In genomic region chr2:101813581-101814271, GRCm38 (mm10) we compare ENCODE assay signal across 17 mouse cellular contexts.
A peak's percentile ranks its signal among the peaks of the same experiment; 100 is the strongest.
DNase-seq lines count a peak whose midpoint lies in the region; ATAC-seq and TF ChIP-seq lines count a peak whose summit lies in the region.
"Had no signal": no experiment of that assay in that cellular context is flagged by ENCODE, and none has a peak within 500 bp of the region (broad histone marks: within the 10 kb centered on the region; RNA-seq: fewer than 3 reads in every experiment).

No protein-coding gene starts in this region.

- intact Hi-C loops in gastrocnemius, adult 2 months (cut with DNase I) = no loop called here

- no peaks in the 10 kb centered on the region for H3K79me2 ChIP-seq in liver, adult 2 months (ENCODE audit: control insufficient read depth, insufficient read depth, low read length)

- peak overlapping the region; percentile 44 for H3K27ac ChIP-seq in gastrocnemius, adult 2 months
- peak overlapping the region; percentile 49 for H3K27ac ChIP-seq in liver, adult 2 months (replicated peaks; ENCODE audit: insufficient read depth, low read depth, low read length)
- no peak overlapping the region for H3K27ac ChIP-seq in liver, embryonic 12.5 days
- H3K27ac ChIP-seq in kidney, adult 2 months (ENCODE audit: insufficient read depth, low read depth, low read length) = peak overlapping the region; percentile 12
- H3K27ac ChIP-seq in small intestine, adult 2 months (ENCODE audit: insufficient read depth, low read depth, low read length) = peak overlapping the region; percentile 91
- H3K27ac ChIP-seq: embryonic facial prominence, embryonic 15.5 days; forebrain, embryonic 10.5 days; heart, embryonic 13.5 days; midbrain, embryonic 13.5 days had no signal

- no peaks in the 10 kb centered on the region for H3K36me3 ChIP-seq in liver, adult 2 months (ENCODE audit: control insufficient read depth, insufficient read depth, low read length)
- no peaks in the 10 kb centered on the region for H3K36me3 ChIP-seq in liver, embryonic 12.5 days
- no peaks in the 10 kb centered on the region for H3K36me3 ChIP-seq in kidney, adult 2 months (ENCODE audit: control insufficient read depth, insufficient read depth, low read length)
- H3K36me3 ChIP-seq in small intestine, adult 2 months (ENCODE audit: control insufficient read depth, insufficient read depth, low read length) = no peaks in the 10 kb centered on the region
- H3K36me3 ChIP-seq: embryonic facial prominence, embryonic 15.5 days; forebrain, embryonic 10.5 days; heart, embryonic 13.5 days; midbrain, embryonic 13.5 days had no signal

- no peaks in the 10 kb centered on the region for H3K27me3 ChIP-seq in liver, adult 2 months (ENCODE audit: control insufficient read depth, insufficient read depth, low read length)
- no peaks in the 10 kb centered on the region; the same call in 1 of the 2 replicates for H3K27me3 ChIP-seq in liver, embryonic 12.5 days (replicated peaks)
- no peaks in the 10 kb centered on the region for H3K27me3 ChIP-seq in kidney, adult 2 months (replicated peaks; ENCODE audit: control insufficient read depth, insufficient read depth, low read length)
- no peaks in the 10 kb centered on the region for H3K27me3 ChIP-seq in small intestine, adult 2 months (ENCODE audit: control insufficient read depth, insufficient read depth, low read length)
- H3K27me3 ChIP-seq: embryonic facial prominence, embryonic 15.5 days; heart, embryonic 13.5 days; midbrain, embryonic 13.5 days had no signal

- 63% methylated on average over 6 of the region's 6 CpGs for WGBS in liver, adult 2 months
- 51% methylated on average over 6 of the region's 6 CpGs for WGBS in liver, embryonic 12.5 days (ENCODE audit: insufficient replicate concordance)
- 54% methylated on average over 6 of the region's 6 CpGs for WGBS in kidney, adult 2 months
- 22% methylated on average over 6 of the region's 6 CpGs for WGBS in small intestine, adult 2 months

- no peaks in the 10 kb centered on the region for H3K9me3 ChIP-seq in liver, embryonic 12.5 days (replicated peaks)
- H3K9me3 ChIP-seq: embryonic facial prominence, embryonic 15.5 days; forebrain, embryonic 10.5 days; heart, embryonic 13.5 days; midbrain, embryonic 13.5 days had no signal

- no peak for TF ChIP-seq CTCF in gastrocnemius, adult 2 months (IDR thresholded peaks at IDR 0.05)
- no peak for TF ChIP-seq CTCF in liver, adult 2 months (IDR thresholded peaks at IDR 0.05; ENCODE audit: low read depth, low read length)
- TF ChIP-seq CTCF in kidney, adult 2 months (conservative IDR thresholded peaks at IDR 0.05; ENCODE audit: insufficient read depth, insufficient read length, low read depth, low read length) = no peak
- TF ChIP-seq CTCF in small intestine, adult 2 months (IDR thresholded peaks at IDR 0.05; ENCODE audit: extremely low read depth, insufficient read length, insufficient replicate concordance, low read depth, low read length) = no peak

- H3K4me2 ChIP-seq in liver, embryonic 12.5 days = no peak overlapping the region
- H3K4me2 ChIP-seq: embryonic facial prominence, embryonic 15.5 days; heart, embryonic 13.5 days; liver, embryonic 11.5 days; lung, embryonic 14.5 days; midbrain, embryonic 13.5 days had no signal

- no peak for ATAC-seq in liver, embryonic 12.5 days
- ATAC-seq: midbrain, embryonic 13.5 days had no signal

- no peak for DNase-seq in gastrocnemius, adult 2 months
- DNase-seq in gastrocnemius, postnatal 10 days = no peak
- no peak for DNase-seq in liver, adult 2 months (ENCODE audit: extremely low read depth, low read depth, low spot score)
- DNase-seq in kidney, adult 2 months = peak; percentile 37
- no peak for DNase-seq in frontal cortex, postnatal 10 days (ENCODE audit: low spot score in 2 of 2)
- no peak for DNase-seq in c-Kit-positive CD71-positive TER-119-positive erythroid progenitor cells, embryonic 14.5 days (ENCODE audit: low spot score)
- DNase-seq: cerebellum, adult 9-11 months; left cerebral cortex, postnatal 4 days; lung, embryonic 14.5 days; thymus, postnatal 4 days had no signal

- H3K4me3 ChIP-seq in gastrocnemius, adult 2 months = peak overlapping the region; percentile 23
- H3K4me3 ChIP-seq in liver, adult 2 months (ENCODE audit: insufficient read depth, low read depth, low read length) = no peak overlapping the region
- no peak overlapping the region for H3K4me3 ChIP-seq in liver, embryonic 12.5 days
- H3K4me3 ChIP-seq in kidney, adult 2 months (ENCODE audit: insufficient read depth, low read depth, low read length) = no peak overlapping the region
- peak overlapping the region; percentile 30; the same call in 1 of the 2 replicates for H3K4me3 ChIP-seq in small intestine, adult 2 months (ENCODE audit: low read depth, low read length)
- H3K4me3 ChIP-seq: embryonic facial prominence, embryonic 15.5 days; forebrain, embryonic 10.5 days; heart, embryonic 13.5 days; midbrain, embryonic 13.5 days had no signal

- TF ChIP-seq POLR2A in liver, adult 2 months (IDR thresholded peaks at IDR 0.05; ENCODE audit: extremely low read depth, insufficient read depth, low read length) = no peak
- TF ChIP-seq POLR2A in kidney, adult 2 months (IDR thresholded peaks at IDR 0.05; ENCODE audit: low read depth, low read length) = no peak
- no peak for TF ChIP-seq POLR2A in small intestine, adult 2 months (IDR thresholded peaks at IDR 0.05; ENCODE audit: low read depth, low read length)

- H3K4me1 ChIP-seq in liver, adult 2 months (ENCODE audit: control insufficient read depth, insufficient read depth, low read length) = 0 out of 2 replicates have a peak, but pooled peaks cover 5% of the 10 kb centered on the region
- peaks cover 15% of the 10 kb centered on the region; the same call in 1 of the 2 replicates for H3K4me1 ChIP-seq in liver, embryonic 12.5 days
- peaks cover 7% of the 10 kb centered on the region for H3K4me1 ChIP-seq in kidney, adult 2 months (ENCODE audit: control insufficient read depth, insufficient read depth, low read length)
- peaks cover 17% of the 10 kb centered on the region for H3K4me1 ChIP-seq in small intestine, adult 2 months (ENCODE audit: control insufficient read depth, insufficient read depth, insufficient read length, low read length)
- H3K4me1 ChIP-seq: midbrain, embryonic 13.5 days had no signal

- H3K9ac ChIP-seq in liver, adult 2 months (ENCODE audit: low read depth, low read length) = peak overlapping the region; percentile 14; the same call in 1 of the 2 replicates
- H3K9ac ChIP-seq in liver, embryonic 12.5 days = no peak overlapping the region
- H3K9ac ChIP-seq: embryonic facial prominence, embryonic 15.5 days; heart, embryonic 13.5 days; lung, embryonic 14.5 days; midbrain, embryonic 13.5 days had no signal

Comparison
In these comparisons a context has a peak if more than half of its experiments do, and no peak if none do; other contexts are left out.
1. H3K4me3 ChIP-seq: peak in gastrocnemius, adult 2 months (single experiment) and small intestine, adult 2 months (single experiment); none in liver, adult 2 months (single experiment), liver, embryonic 12.5 days (single experiment) and kidney, adult 2 months (single experiment).